Mouse (Mus musculus): ENCODE measurements around the gene Fndc8.

- TF ChIP-seq MAFK (IDR thresholded peaks at IDR 0.05; ENCODE audit: insufficient read depth, low read depth, low read length) (no peak), ZNF384 (IDR thresholded peaks at IDR 0.05; ENCODE audit: low read depth, low read length) (no peak), CHD2 (IDR thresholded peaks at IDR 0.05; ENCODE audit: low read depth, low read length) (no peak), HCFC1 (IDR thresholded peaks at IDR 0.05; ENCODE audit: borderline replicate concordance, insufficient read depth, low read length) (no peak)
Observed at GRCm38 (mm10) chr11:82852958-82853357, 39.0 kb upstream of the Fndc8 start.

Data from ES-E14 (cell line).